Mouse (Mus musculus) spleen, postnatal 10 days (tissue): ENCODE data around the gene Gm6164.
"Not testable (repeated sequence)": the region's sequence is repeated elsewhere in the genome, so short reads cannot be mapped to it uniquely, and the experiment has no call there.

Experiments used
- DNase-seq, 2 experiments: peaks; one replicate each; pipeline ENCODE4 v3.0.0; 2021 to 2022; ENCODE audit warnings: low spot score in 2 of 2

Gene Gm6164

DNA sequence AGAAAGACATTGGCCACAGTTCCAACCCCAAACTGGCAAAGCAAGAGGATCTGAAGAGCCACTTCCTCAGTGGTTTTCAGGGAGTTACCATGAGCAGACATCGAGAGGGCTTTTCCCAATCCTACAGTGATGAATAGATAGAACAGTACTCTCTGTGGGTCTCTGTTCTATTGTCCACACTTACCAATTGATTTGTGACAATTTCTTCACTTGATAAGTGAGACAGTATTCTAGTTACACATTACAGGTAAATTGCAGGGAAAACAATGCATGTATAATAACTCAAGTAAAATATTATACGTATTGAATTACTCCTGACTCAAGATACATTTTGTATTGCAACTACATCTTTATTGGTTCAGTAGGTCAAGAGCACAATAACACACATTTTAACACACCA, at the start of gene Gm6164:
Gene Gm6164 (minus strand): TSS at position 101 of the 400 bp plus-strand sequence.
- DNase-seq = not testable (repeated sequence)

DNA sequence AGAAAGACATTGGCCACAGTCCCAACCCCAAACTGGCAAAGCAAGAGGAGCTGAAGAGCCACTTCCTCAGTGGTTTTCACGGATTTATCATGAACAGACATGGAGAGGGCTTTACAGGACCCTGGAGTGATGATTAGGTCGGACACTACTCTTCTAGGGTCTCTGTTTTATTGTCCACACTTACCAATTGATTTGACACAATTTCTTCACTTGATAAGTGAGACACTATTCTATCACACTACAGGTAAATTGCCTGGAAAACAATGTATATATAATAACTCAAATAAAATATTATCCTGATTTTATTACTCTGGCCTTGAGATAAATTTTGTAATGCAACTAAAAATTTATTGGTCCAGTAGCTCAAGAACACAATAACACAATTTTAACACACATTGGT, 28.3 kb upstream of the Gm6164 start, which contains the start of gene Gm4498:
Gene Gm4498 (minus strand): TSS at position 101 of the 400 bp plus-strand sequence.
- DNase-seq = not testable (repeated sequence)

DNA sequence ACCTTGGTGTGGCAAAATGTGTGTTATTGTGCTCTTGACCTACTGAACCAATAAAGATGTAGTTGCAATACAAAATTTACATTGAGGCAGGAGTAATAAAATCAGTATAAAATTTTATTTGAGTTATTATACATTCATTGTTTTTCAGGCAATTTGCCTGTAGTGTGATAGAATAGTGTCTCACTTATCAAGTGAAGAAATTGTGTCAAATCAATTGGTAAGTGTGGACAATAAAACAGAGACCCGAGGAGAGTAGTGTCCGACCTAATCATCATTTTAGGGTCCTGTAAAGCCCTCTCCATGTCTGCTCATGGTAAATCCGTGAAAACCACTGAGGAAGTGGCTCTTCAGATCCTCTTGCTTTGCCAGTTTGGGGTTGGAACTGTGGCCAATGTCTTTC, 12.0 kb downstream of the Gm6164 start, which contains the start of gene Vmn1r95:
Gene Vmn1r95 (plus strand): TSS at position 301 of the 400 bp plus-strand sequence.
- not testable (repeated sequence) for DNase-seq

DNA sequence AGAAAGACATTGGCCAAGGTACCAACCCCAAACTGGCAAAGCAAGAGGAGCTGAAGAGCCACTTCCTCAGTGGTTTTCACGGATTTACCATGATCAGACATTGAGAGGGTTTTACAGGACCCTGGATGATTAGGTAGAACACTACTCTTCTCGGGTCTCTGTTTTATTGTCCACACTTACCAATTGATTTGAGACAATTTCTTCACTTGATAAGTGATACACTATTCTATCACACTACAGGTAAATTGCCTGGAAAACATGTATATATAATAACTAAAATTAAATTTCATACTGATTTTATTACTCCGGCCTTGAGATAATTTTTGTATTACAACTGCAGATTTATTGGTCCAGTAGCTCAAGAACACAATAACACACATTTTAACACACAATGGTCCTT, 37.1 kb downstream of the Gm6164 start, which contains the start of gene Vmn1r94:
Gene Vmn1r94 (minus strand): TSS at position 101 of the 400 bp plus-strand sequence.
- DNase-seq = not testable (repeated sequence)
